Mouse (Mus musculus): ENCODE results near the gene Zdhhc12.

DNA sequence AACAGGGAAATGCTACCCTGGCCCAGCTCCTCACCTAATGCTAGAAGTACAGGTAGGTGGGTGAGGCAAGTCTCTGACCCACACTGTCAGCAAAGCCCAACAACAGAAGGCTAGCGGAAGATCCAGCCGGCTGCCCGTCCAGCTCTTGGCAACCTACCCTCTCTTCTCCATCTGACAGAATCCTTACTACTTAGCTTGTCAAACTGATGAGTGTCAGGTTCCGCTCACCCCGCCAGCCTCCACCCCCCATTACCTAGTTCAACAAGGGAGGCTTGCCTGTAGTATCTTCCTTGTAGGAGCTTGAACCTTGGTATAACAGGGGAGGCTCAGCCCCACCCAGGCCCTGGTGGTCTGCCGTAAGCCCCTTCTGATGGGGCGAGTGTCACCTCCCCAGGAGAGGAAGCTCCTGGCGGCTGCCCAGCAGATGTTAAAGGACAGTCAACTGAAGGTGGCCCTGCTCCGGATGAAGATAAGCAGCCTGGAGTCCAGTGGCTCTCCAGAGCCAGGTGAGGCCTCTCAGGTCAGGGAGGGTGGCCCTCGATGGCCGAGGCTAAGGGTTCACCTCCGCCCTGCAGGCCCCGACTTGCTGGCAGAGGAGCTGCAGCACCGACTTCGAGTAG lies 13.2 kb downstream of the Zdhhc12 start:
- TF ChIP-seq CTCF (conservative IDR thresholded peaks at IDR 0.05; ENCODE audit: low read length), result no peak
- no peak for TF ChIP-seq NANOG (IDR thresholded peaks at IDR 0.05; ENCODE audit: borderline replicate concordance, low read length)
- TF ChIP-seq POU5F1 (IDR thresholded peaks at IDR 0.05; ENCODE audit: borderline replicate concordance, low read length), result no peak
